In genomic region chr15:85505118-85505925, GRCm38 (mm10) we compare ENCODE assay signal across 9 mouse cellular contexts. TPM values are rescaled to one million over a fixed set of nuclear protein-coding genes. Genes with fewer than 3 reads are reported as not detected.
DNase-seq lines count a peak whose midpoint lies in the region; ATAC-seq lines count a peak whose summit lies in the region.
"Had no signal": no experiment of that assay in that cellular context is flagged by ENCODE, and none has a peak within 500 bp of the region (broad histone marks: within the 10 kb centered on the region; RNA-seq: fewer than 3 reads in every experiment).

No protein-coding gene starts in this region.

- DNase-seq in heart, adult 8-10 months (ENCODE audit: low spot score) = peak; percentile 6
- DNase-seq in heart, postnatal 25 days (ENCODE audit: low spot score) = no peak
- peak; percentile 30 for DNase-seq in NIH3T3 (ENCODE audit: low read depth)
- peak; percentile 56 to 66 for DNase-seq in gastrocnemius, adult 8-10 months (ENCODE audit: low spot score in 2 of 2)
- DNase-seq in left cerebral cortex, adult 18-20 months (ENCODE audit: low spot score in 2 of 2) = no peak

- ATAC-seq in limb, embryonic 15.5 days (ENCODE audit: insufficient number of reproducible peaks, low FRiP score, low TSS enrichment, low read depth) = peak; percentile 30; the same call in 1 of the 2 replicates
- 0 out of 2 replicates have a peak, but pooled peaks have one; percentile 18 for ATAC-seq in stomach, embryonic 14.5 days (ENCODE audit: insufficient number of reproducible peaks, insufficient read depth, low FRiP score, low read depth)
- ATAC-seq in monocyte, adult 5-6 weeks (replicated peaks; ENCODE audit: insufficient number of reproducible peaks, low FRiP score, low TSS enrichment, poor library complexity, severe bottlenecking) = no peak

- no peak overlapping the region for H3K4me3 ChIP-seq in limb, embryonic 15.5 days
- H3K4me3 ChIP-seq in stomach, embryonic 14.5 days (ENCODE audit: low read depth, low read length) = no peak overlapping the region
- H3K4me3 ChIP-seq: megakaryocyte, embryonic 14.5 days had no signal

- no peaks in the 10 kb centered on the region for H3K9me3 ChIP-seq in limb, embryonic 15.5 days
- H3K9me3 ChIP-seq in stomach, embryonic 14.5 days (ENCODE audit: control insufficient read depth, low read depth, low read length) = no peaks in the 10 kb centered on the region
- H3K9me3 ChIP-seq: megakaryocyte, embryonic 14.5 days had no signal

- H3K36me3 ChIP-seq in limb, embryonic 15.5 days = no peaks in the 10 kb centered on the region
- H3K36me3 ChIP-seq in stomach, embryonic 14.5 days (ENCODE audit: control insufficient read depth, insufficient read depth, low read length) = no peaks in the 10 kb centered on the region

- peaks cover 17% of the 10 kb centered on the region for H3K4me1 ChIP-seq in limb, embryonic 15.5 days
- no peaks in the 10 kb centered on the region for H3K4me1 ChIP-seq in stomach, embryonic 14.5 days (ENCODE audit: control insufficient read depth, insufficient read depth, low read length)

- no peaks in the 10 kb centered on the region for H3K27me3 ChIP-seq in limb, embryonic 15.5 days
- no peaks in the 10 kb centered on the region for H3K27me3 ChIP-seq in stomach, embryonic 14.5 days (ENCODE audit: control insufficient read depth, insufficient read depth, low read length)

- H3K27ac ChIP-seq in limb, embryonic 15.5 days = no peak overlapping the region
- no peak overlapping the region for H3K27ac ChIP-seq in stomach, embryonic 14.5 days (ENCODE audit: low read length)

- intact Hi-C loops in heart, postnatal 25 days (cut with DNase I) = no loop called here

- WGBS in limb, embryonic 15.5 days = 31% methylated on average over 14 of the region's 14 CpGs
- WGBS in stomach, embryonic 14.5 days = 56% methylated on average over 14 of the region's 14 CpGs

- 0 out of 2 replicates have a peak overlapping the region, but pooled peaks have one; percentile 7 for H3K4me2 ChIP-seq in limb, embryonic 15.5 days
- H3K4me2 ChIP-seq in stomach, embryonic 14.5 days (replicated peaks; ENCODE audit: low read depth, low read length) = no peak overlapping the region

- no peak overlapping the region for H3K9ac ChIP-seq in limb, embryonic 15.5 days
- no peak overlapping the region for H3K9ac ChIP-seq in stomach, embryonic 14.5 days (replicated peaks; ENCODE audit: low read depth, low read length)

RNA-seq across cellular contexts. Expression of gene 7530416G11Rik, which starts 2.3 kb away (rescaled TPM):
- total RNA-seq in heart, adult 8-10 months (2022) = not detected
- total RNA-seq in heart, postnatal 25 days (2021) = not detected
- not detected for total RNA-seq in gastrocnemius, adult 8-10 months (2022)
- polyA plus RNA-seq in limb, embryonic 15.5 days (2015; fragmentation: Nextera tagmentation; extraction: Ambion mirVana) = not detected in 2 replicates
- polyA plus RNA-seq in stomach, embryonic 14.5 days (2014; fragmentation: Nextera tagmentation; extraction: Ambion mirVana) = not detected in 2 replicates
- total RNA-seq in monocyte, adult 5-6 weeks (2017) = not detected in 3 replicates
- total RNA-seq in left cerebral cortex, adult 18-20 months (2021) = not detected

Comparison
In these comparisons a context has a peak if more than half of its experiments do, and no peak if none do; other contexts are left out.
1. DNase-seq: peak in heart, adult 8-10 months (single experiment), NIH3T3 (single experiment) and gastrocnemius, adult 8-10 months (2 of 2); none in heart, postnatal 25 days (single experiment) and left cerebral cortex, adult 18-20 months (0 of 2).